Mouse (Mus musculus) lung, adult 2 months (tissue): Measurements from ENCODE around the gene Gga3.

Experiments used
- CTCF ChIP-seq: fragments of 200-500 bp; IDR thresholded peaks from 2 replicates; pipeline ENCODE4 v1.5.1; 2011; ENCODE audit warnings: mild to moderate bottlenecking, low read length, control low read depth; ENCODE audit not compliant: insufficient read depth
- POLR2A ChIP-seq: fragments of 200-500 bp; IDR thresholded peaks from 2 replicates; pipeline ENCODE4 v1.6.1; 2011; ENCODE audit warnings: low read depth, mild to moderate bottlenecking, control low read depth, low read length, borderline replicate concordance; ENCODE audit errors: extremely low read depth

GRCm38 (mm10) chr11:115536856-115537568 is 66.8 kb downstream of the Gga3 start:
- TF ChIP-seq CTCF (no peak), POLR2A (no peak)
